Mouse (Mus musculus): ENCODE measurements at regions not wholly inside any gene's neighbourhood (a gene's known extent, or its start where the extent isn't known, plus 50 kb on each side); places are given as distances from the start of the nearest gene placed in this dataset.

DNA sequence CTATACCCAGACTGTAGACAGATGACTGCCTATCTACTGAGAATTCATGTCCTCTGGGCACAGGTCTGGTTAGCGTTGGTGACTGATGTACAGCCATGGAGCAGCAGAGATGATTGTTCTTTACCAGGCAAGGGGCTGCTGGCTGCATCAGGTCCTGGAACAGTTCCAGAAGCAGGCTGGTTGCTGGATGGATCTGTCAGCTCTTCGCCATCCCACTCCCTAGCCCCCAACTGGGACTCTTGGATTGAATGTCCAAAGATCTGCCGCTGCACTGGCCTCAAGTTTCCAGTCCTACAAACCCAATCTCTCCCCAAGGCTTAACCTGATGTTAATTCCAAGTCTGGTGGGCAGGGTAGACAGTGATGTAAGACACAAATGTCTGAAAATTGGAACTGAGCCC lies 200.7 kb upstream of the Meis1 start:
- Histone ChIP-seq H3K27ac (ENCODE audit: insufficient read depth, low read length) (no peak overlapping the region), H3K4me3 (ENCODE audit: insufficient read depth, low read length) (no peak overlapping the region), H3K4me1 (ENCODE audit: control insufficient read depth, insufficient read depth, low read length) (no peaks in the 10 kb centered on the region)
- TF ChIP-seq POLR2A (IDR thresholded peaks at IDR 0.05; ENCODE audit: extremely low read depth, insufficient read depth, low read length) (no peak), CTCF (IDR thresholded peaks at IDR 0.05; ENCODE audit: extremely low read depth, insufficient read depth, low read length) (no peak)

DNA sequence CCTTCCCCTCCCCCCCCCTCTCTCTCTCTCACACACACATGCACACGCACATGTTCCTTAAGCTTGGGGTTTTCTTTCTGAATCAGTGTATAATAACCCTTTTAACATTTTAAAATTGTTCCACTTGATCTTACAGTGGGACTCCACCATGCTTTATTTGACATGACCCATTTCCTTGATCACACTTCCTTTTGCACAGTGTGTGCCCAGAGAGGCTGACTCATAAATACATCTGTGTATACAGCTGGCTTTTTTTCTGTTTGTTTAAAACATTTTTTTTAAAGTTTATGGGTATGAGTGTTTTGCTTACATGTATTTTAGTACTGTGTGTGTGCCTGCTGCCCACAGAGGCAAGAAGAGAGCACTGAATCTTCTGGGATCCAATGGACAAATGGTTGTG lies 202.7 kb upstream of the Meis1 start:
- Histone ChIP-seq H3K4me1 (ENCODE audit: control insufficient read depth, insufficient read depth, low read length) (no peaks in the 10 kb centered on the region), H3K27ac (ENCODE audit: insufficient read depth, low read length) (no peak overlapping the region), H3K4me3 (ENCODE audit: insufficient read depth, low read length) (no peak overlapping the region)
- TF ChIP-seq POLR2A (IDR thresholded peaks at IDR 0.05; ENCODE audit: extremely low read depth, insufficient read depth, low read length) (no peak), CTCF (IDR thresholded peaks at IDR 0.05; ENCODE audit: extremely low read depth, insufficient read depth, low read length) (no peak)

DNA sequence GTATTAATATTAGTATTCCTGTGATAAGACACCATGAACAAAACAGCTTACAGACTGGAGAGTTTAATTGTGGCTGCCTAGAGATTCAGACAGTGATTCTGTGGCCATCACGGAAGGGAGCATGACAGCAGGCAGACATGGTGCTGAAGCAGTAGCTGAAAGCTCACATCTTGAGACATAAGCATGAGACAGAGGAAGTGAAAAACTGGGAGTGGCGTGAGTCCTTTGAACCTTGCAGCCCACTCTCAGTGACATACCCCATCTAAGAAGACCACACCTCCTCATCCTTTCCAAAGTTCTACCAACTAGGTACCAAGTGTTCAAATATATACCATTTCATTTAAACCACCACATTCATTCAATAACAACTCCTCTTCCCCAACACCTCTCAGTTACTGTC lies 208.0 kb upstream of the Meis1 start:
- no peak overlapping the region for H3K4me3 ChIP-seq (ENCODE audit: insufficient read depth, low read length)
- no peak for TF ChIP-seq CTCF (IDR thresholded peaks at IDR 0.05; ENCODE audit: extremely low read depth, insufficient read depth, low read length)
- no peak for TF ChIP-seq POLR2A (IDR thresholded peaks at IDR 0.05; ENCODE audit: extremely low read depth, insufficient read depth, low read length)
- no peak overlapping the region for H3K27ac ChIP-seq (ENCODE audit: insufficient read depth, low read length)

DNA sequence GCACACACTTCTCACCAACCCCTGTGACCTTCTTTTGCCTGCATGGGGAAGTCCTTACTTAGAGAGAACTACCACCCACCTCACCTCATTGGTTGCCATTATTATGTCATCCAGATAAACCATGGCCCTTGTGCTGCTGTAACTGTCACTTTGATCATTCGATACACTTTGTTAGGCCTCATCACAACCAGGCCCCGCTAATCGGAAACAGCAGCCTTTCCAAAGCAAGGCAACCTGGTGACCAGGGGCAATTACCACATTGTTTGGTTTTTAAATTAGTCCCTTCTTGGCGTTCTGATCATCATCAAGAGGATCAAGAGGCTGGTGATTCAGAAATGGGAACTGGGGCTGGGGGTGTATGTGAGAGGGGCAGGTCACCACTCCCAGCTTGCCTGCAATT lies 208.9 kb upstream of the Meis1 start:
- no peak for TF ChIP-seq CTCF (IDR thresholded peaks at IDR 0.05; ENCODE audit: extremely low read depth, insufficient read depth, low read length)
- no peak for TF ChIP-seq POLR2A (IDR thresholded peaks at IDR 0.05; ENCODE audit: extremely low read depth, insufficient read depth, low read length)
- Histone ChIP-seq H3K27ac (ENCODE audit: insufficient read depth, low read length) (no peak overlapping the region), H3K4me1 (ENCODE audit: control insufficient read depth, insufficient read depth, low read length) (no peaks in the 10 kb centered on the region), H3K4me3 (ENCODE audit: insufficient read depth, low read length) (no peak overlapping the region)

More for the DNA sequence above, 208.0 kb upstream of the Meis1 start:
- H3K4me1 ChIP-seq (ENCODE audit: control insufficient read depth, insufficient read depth, low read length): no peaks in the 10 kb centered on the region

DNA sequence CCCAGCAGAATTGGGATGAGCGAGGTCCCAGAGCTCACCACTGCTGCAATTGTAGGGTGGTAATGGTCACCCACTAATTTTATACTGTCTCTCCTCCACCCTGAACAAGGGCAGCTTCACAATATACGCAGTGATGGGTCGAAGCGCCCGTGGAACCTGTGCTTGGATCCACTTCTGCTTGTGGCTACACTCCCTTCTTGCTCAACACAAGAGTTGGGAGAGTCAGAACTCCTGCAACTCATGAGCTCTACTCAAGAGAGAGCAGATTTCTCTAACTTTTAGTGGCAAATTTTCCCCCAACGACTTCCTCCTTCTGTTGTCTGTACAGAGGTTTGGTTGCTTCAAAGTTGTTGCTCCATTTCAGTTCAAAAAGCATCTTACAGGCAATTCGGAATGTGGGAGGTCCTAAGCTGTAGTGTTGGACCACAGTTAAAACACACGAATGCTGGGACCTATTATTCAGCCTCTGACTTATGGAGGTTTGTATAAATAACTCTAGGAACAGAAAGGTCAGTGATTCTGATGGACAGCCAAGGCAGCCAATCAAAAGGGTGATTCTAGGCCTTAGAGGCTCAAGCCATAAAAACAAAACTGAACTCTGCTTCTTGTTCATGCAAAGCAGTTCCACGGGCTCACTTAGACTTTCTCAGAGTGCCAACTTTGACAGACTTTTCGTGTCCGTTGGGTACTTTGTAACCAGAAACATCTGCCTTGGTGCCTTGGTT lies 227.8 kb upstream of the Meis1 start:
- no peak for TF ChIP-seq CTCF (IDR thresholded peaks at IDR 0.05; ENCODE audit: extremely low read depth, insufficient read depth, low read length)
- no peak for TF ChIP-seq POLR2A (IDR thresholded peaks at IDR 0.05; ENCODE audit: extremely low read depth, insufficient read depth, low read length)
- H3K4me3 ChIP-seq (ENCODE audit: insufficient read depth, low read length): no peak overlapping the region
- H3K4me1 ChIP-seq (ENCODE audit: control insufficient read depth, insufficient read depth, low read length): no peaks in the 10 kb centered on the region
- no peak overlapping the region for H3K27ac ChIP-seq (ENCODE audit: insufficient read depth, low read length)

DNA sequence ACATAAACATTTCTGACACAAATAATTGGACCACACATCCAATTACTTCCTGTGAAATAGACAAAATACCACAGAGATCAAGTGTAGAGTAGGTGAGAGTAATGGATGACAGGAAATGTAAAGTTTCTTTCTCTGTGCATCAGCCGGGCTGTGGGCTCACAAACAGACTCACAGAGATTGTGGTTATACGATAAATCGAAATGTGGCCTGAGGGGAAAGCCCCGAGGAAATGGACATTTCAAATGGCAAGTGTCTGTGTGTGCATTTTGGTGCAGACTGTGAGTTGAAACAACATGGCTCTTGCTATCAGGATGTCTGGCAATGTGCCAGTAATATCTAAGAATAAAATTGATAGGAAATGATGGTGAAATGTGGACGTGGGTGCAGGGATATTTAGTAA lies 234.8 kb upstream of the Meis1 start:
- Histone ChIP-seq H3K4me1 (ENCODE audit: control insufficient read depth, insufficient read depth, low read length) (no peaks in the 10 kb centered on the region), H3K4me3 (ENCODE audit: insufficient read depth, low read length) (no peak overlapping the region), H3K27ac (ENCODE audit: insufficient read depth, low read length) (no peak overlapping the region)
- TF ChIP-seq CTCF (IDR thresholded peaks at IDR 0.05; ENCODE audit: extremely low read depth, insufficient read depth, low read length): no peak

DNA sequence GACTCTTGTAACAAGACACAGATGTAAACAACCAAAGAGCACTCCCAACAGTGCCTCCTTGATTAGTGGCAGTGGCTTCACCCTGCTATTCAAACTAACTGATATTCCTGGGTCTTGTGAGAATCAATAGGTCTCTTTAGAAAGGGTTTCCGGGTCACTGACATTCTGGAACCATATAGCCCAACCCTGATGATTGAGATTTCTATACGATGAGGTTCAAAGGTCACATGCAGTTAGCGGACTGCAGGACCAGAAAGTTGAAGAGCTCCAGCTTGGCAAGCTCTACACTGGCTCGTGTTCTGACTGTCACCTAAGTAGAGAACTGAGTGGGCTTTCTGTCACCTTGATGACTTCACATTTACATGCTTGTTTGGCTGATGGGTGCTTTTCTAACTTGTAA lies 235.4 kb upstream of the Meis1 start:
- no peaks in the 10 kb centered on the region for H3K4me1 ChIP-seq (ENCODE audit: control insufficient read depth, insufficient read depth, low read length)
- no peak overlapping the region for H3K4me3 ChIP-seq (ENCODE audit: insufficient read depth, low read length)
- TF ChIP-seq CTCF (IDR thresholded peaks at IDR 0.05; ENCODE audit: extremely low read depth, insufficient read depth, low read length): no peak
- TF ChIP-seq POLR2A (IDR thresholded peaks at IDR 0.05; ENCODE audit: extremely low read depth, insufficient read depth, low read length): no peak
- H3K27ac ChIP-seq (ENCODE audit: insufficient read depth, low read length): no peak overlapping the region

DNA sequence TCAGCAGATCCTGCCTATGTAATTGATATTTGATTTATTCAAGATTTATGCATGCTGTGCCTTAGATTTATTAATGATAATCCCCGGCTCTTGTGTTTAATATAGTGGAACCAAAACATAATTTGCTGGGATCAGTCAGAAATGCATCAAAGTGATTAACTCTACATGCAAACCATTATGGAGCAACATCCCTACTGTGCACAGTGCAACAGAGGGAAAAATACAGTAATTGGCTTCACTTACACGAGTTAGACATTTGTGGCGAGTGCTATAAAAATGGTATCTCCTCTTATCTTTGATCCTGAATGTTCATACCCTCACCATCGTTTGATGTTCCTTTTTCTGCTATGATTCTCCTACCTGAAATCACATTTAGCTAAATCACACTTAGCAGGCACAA lies 238.8 kb upstream of the Meis1 start:
- no peak for TF ChIP-seq POLR2A (IDR thresholded peaks at IDR 0.05; ENCODE audit: extremely low read depth, insufficient read depth, low read length)
- no peak for TF ChIP-seq CTCF (IDR thresholded peaks at IDR 0.05; ENCODE audit: extremely low read depth, insufficient read depth, low read length)
- H3K4me1 ChIP-seq (ENCODE audit: control insufficient read depth, insufficient read depth, low read length): no peaks in the 10 kb centered on the region
- no peak overlapping the region for H3K27ac ChIP-seq (ENCODE audit: insufficient read depth, low read length)
- no peak overlapping the region for H3K4me3 ChIP-seq (ENCODE audit: insufficient read depth, low read length)

DNA sequence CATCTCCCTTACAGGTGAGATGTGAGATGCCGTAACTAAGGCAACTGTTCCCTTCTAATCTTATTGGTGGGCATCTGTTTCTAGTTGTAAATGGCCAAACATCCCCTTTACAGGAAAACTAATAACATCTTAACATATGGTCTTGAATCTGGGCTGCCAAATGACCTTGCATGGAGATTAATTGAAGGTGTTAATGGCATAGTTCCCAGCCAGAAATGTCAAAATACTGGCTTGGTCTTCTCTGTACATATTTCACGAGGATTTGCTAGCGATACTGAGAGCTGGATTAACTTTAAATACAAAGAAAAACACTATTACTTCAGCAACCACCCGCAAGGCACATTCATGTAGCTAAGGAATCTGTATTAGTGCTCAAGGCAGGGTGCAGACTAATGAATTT lies 244.0 kb upstream of the Meis1 start:
- Histone ChIP-seq H3K27ac (ENCODE audit: insufficient read depth, low read length) (no peak overlapping the region), H3K4me1 (ENCODE audit: control insufficient read depth, insufficient read depth, low read length) (no peaks in the 10 kb centered on the region), H3K4me3 (ENCODE audit: insufficient read depth, low read length) (no peak overlapping the region)
- TF ChIP-seq POLR2A (IDR thresholded peaks at IDR 0.05; ENCODE audit: extremely low read depth, insufficient read depth, low read length): no peak
- TF ChIP-seq CTCF (IDR thresholded peaks at IDR 0.05; ENCODE audit: extremely low read depth, insufficient read depth, low read length): no peak

DNA sequence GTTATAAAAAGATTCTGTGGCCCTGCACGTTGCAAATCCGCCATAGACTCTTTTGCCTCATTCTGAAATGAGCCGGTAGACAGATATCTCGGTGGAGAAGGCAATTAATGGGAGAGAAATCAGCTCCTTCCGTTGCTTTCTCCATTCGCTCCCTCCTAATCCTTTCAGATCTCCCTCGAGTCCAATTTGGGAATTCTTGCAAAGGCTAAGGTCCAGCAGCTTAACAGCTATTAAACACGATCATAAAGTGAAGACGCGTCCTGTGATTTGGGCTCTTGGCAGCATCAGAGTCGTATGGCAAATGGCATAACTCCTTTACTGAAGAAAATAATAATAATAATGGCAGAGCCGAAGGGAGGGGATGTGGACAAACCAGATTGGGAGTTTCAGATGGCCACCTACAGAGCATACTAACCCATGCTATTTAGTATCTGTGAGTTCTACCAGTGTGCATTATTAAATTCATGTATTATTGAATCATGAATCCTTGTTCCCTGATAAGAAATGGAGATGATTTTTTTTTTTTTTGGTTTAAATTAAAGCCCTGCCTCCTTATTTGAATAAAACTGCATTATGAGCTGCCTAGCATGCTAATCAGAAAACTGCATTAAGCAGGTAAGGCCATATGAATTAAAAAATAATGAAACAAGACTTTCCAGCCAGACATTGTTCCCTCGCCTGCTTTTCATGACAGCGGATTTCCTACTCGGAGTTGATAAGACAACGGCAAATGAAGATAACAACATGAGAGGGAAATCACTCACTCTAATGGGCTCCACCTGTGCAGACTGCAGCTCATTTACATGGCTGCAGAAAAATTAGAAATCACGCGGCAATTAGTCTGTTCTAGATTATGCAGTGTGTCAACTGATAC lies 246.2 kb upstream of the Meis1 start:
- no peak overlapping the region for H3K4me3 ChIP-seq (ENCODE audit: insufficient read depth, low read length)
- TF ChIP-seq POLR2A (IDR thresholded peaks at IDR 0.05; ENCODE audit: extremely low read depth, insufficient read depth, low read length): no peak
- TF ChIP-seq CTCF (IDR thresholded peaks at IDR 0.05; ENCODE audit: extremely low read depth, insufficient read depth, low read length): no peak
- no peak overlapping the region for H3K27ac ChIP-seq (ENCODE audit: insufficient read depth, low read length)
- H3K4me1 ChIP-seq (ENCODE audit: control insufficient read depth, insufficient read depth, low read length): no peaks in the 10 kb centered on the region

Data from cortical plate, adult 2 months (tissue).